Mouse (Mus musculus) A20 (cell line): ENCODE results near the gene Ptch2.

Source experiments
- DNase-seq: peaks from one replicate; pipeline ENCODE4 v3.0.0-alpha.2; 2011; ENCODE audit warnings: low read depth, low spot score

Gene Ptch2

GRCm38 (mm10) chr4:117127991-117128686 is 32.3 kb downstream of the Ptch2 start:
- no peak for DNase-seq

- no peak for DNase-seq
These were observed 34.9 kb downstream of the Ptch2 start for GRCm38 (mm10) chr4:117130790-117131189.

- DNase-seq, result no peak
These were observed 35.3 kb downstream of the Ptch2 start for GRCm38 (mm10) chr4:117131198-117131597.

DNA sequence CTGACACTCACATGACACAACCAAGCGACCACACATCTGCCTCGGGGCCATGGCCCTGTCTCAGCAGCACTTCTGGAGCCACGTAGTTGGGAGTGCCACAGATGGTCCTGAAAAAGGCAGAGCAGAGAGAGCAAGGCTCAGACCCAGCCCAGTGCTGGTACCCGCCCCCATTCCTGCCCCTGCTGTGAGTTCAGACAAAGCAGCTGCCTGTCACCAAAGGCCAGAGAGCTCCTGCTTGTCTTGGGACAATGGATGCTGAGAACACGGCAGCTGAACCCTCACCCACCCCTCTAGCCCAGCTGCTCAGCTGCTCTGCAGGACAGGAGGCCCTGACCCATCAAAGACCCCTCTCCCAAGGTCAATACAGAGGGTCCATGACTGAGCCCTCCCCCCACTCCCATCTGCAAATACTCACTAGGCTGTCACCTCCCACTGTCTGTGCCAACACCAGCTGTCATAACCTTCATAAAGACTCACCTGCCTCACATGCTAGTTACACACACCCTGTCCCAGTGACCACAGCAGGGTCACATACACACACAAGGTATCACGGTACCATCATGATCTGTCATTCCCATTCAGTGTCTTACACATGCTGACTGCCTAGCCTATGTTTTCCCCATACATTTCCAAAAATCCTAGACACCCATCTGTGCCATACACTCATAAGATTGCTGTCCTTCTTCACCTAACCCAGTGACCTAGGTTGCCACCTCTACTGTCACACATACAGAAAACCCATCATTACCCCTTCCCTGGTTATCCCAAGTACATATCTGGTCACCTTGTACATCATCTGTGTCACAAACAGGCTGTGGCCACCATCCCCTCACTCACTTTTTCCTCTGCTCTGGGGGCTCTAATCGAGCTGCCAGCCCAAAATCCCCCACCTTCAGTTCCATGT is 36.3 kb downstream of the Ptch2 start:
- DNase-seq, result no peak

DNA sequence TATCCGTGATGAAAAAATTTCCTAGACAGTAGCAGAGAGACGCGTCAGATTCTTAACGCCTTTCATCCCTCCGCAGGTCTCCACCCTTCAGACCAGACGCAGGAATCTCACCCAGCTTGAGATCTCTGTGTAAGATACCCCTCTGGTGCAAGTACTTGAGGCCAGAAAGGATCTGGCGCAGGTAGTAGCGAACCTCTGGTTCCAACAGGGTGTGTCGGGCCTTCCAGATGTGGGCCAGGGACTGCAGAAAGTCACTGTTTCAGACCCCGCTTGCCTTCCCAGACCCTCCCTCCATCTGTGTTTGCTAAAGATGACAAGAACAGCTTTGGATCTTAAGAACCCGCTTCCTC is 36.9 kb downstream of the Ptch2 start:
- no peak for DNase-seq

DNA sequence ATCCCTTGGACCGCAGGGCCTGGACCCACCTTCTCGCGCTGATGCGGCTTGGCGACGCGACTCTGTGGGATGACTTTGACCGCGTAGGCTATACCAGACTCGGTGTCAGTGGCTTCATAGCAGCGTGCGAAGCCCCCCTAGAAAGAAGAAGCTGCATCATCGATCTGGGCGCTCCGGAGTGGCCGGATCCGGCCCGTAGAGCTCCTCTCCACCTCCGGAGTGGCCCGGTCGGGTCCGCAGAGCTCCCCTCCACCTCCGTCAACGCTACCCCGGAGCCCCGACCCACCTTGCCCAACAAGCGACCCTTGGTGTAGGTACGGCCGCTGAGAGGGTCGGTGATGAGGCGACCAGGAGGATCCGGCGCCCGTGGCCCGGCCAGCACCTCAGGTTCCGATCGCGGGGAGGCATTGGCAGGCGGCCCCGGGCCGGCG is 37.5 kb downstream of the Ptch2 start:
- no peak for DNase-seq

GRCm38 (mm10) chr4:117133817-117134600 is 38.1 kb downstream of the Ptch2 start, which contains the start of gene Plk3:
Gene Plk3, minus strand, starts transcription at chr4:117133963.
- peak; percentile 98 for DNase-seq

DNA sequence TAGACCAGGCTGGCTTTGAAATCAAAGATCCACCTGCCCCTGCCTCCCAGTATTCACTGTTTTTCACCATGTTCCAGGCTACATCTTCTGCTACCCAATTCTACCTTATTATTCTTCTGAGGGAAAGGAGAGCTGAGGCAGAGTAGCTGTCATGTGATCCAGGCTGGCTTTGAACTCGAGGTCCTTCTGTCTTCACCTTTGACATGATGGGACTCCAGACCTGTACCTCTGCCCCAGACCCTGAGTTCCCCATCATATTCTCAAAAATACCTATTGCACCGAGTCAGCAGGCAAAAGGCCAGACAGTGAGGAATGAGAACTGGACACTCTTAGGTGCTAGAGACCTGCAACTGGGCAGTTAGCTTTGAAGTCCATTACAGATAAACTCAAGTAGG is 38.7 kb downstream of the Ptch2 start:
- no peak for DNase-seq

DNA sequence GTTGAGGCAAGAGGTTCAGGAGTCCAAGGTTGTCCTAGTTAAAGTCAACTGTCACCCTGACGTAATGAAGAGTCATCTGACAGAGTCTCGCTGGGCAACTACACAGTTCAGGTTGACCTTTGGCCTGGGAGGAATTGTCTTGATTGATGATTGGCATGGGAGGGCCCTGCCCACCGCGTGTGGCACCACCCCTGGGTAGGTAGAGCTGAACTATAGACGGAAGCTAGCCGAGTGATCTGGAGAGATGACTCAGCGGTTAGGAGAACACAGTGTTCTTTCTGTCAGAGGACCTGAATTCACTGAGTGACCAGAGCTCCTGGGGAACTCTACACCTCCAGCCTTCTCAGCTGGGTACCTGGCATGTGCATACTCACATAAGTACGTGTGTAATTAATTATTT is 40.2 kb downstream of the Ptch2 start:
- DNase-seq, result no peak

DNA sequence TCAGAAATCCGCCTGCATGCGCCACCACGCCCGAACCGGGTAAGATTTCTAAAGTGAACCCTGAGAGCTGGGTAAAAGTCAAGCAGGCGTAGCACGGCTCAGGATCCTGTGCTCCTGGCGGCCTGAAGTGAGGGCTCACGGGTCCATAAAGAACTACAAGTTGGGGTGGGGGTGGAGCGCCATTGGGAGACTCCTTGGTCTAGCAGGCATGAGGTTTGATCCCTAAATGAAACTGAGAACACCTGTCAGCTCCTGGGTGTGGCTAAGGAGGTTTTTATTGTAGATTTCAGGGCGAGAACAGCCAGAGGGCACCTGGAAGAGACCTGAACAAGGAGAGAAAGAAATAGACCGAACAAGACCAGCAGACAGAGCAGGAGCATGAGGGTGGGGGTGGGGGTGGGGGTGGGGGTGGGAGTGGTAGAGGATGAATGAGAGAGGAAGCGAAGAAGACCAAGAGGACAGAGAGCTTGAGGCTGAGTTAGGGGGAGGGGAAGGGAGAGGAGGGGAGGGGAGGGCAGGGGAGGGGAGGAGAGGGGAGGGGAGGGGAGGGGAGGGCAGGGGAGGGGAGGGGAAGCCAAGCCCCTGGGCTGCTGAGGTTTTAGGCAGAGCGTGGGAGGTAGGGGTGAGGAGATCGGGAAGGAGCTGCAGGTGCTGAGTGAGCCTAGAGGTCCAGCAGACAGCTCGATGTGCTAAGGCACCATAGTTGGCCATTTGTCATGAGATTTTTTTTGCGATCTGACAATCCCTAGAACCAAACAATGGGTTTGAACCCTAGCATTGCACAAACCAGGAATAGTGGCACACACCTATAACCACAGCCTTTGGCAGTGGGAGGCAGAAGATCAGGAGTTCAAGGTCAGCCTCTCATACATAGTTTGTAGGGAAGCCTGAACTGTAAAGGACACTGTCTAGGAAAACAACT is 42.7 kb downstream of the Ptch2 start:
- no peak for DNase-seq

DNA sequence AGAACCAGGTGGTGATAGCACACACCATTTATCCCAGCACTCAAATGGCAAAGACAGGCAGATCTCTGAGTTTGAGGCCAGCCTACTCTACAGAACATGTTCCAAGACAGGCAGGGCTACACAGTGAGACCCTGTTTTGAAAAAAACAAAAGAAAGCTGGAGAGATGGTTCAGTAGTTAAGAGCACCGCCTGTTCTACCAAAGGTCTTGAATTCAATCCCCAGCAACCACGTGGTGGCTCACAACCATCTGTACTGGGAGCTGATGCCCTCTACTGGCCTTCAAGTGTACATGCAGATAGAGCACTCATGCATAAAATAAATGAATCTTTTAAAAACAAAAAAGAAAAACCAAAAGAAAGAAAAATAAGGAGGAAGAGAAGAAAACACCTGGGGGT is 43.3 kb downstream of the Ptch2 start:
- DNase-seq, result peak; percentile 80

DNA sequence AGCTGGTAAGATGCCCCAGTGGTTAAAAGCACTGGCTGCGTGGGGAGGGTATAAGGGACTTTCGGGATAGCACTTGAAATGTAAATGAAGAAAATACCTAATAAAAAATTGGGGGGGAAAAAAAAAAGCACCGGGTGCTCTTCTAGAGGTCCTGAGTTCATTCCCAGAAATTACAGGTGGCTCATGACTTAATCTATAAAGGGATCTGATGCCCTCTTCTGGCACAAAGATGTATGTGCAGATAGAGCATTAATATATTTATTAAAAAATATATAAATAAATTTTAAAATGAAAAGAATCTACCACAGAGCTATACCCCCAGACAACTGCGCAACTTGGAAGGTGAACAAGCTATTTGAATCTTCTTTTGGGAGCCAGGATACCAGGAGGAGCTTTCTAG is 44.7 kb downstream of the Ptch2 start:
- DNase-seq, result no peak

GRCm38 (mm10) chr4:117143023-117143422 is 47.1 kb downstream of the Ptch2 start:
- DNase-seq, result no peak

DNA sequence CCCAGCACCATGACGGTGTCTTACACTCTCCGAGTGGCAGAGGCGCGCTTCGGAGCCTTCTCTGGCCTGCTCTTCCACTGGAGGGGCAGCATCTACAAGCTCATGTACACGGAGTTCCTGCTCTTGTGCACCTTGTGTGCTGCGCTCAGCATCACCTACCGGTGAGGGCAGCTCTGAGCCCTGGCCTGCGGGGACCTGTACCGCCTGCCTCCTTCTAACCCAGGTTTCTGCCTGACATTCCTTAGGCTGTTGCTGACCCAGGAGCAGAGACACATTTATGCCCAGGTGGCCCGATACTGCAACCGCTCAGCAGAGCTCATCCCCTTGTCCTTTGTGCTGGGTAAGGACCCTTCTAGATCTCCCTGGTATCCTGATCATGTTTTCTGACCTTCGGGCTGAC is 49.4 kb downstream of the Ptch2 start:
- DNase-seq, result no peak

DNA sequence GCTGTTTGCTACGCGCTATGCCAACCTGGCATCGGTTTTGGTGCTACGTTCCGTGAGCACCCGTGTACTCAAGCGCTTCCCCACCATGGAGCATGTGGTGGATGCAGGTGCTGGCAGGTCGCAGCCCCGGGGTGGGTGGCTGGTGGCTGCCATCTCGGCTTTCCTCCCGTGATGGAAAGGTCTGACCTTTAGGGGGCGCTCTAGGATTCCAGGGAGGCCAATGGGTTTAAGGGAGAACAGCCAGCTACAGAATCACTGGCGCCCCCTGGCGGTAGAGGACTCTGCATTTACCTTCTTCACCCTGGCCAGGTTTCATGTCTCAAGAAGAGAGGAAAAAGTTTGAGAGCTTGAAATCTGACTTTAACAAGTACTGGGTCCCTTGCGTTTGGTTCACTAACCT is 50.3 kb downstream of the Ptch2 start:
- peak; percentile 92 for DNase-seq

- no peak for DNase-seq
These were observed 52.3 kb downstream of the Ptch2 start for GRCm38 (mm10) chr4:117148047-117148713.

DNA sequence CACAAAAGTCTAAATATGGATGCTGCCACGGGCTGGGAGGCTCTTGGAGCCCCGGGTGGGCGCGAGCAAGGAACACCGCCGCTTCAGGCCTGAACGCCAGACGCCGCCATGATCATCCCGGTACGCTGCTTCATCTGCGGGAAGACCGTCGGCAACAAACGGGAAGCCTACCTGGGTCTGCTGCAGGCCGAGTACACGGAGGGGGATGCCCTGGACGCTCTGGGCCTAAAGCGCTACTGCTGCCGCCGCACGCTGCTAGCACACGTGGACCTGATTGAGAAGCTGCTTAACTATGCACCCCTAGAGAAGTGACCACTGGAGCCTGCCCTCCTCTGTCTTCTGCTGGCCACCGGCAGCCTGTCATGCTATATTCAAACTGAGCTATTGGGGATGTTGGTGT is 52.9 kb downstream of the Ptch2 start:
- DNase-seq, result no peak

- no peak for DNase-seq
These were observed 53.7 kb downstream of the Ptch2 start for GRCm38 (mm10) chr4:117149291-117150211.

DNA sequence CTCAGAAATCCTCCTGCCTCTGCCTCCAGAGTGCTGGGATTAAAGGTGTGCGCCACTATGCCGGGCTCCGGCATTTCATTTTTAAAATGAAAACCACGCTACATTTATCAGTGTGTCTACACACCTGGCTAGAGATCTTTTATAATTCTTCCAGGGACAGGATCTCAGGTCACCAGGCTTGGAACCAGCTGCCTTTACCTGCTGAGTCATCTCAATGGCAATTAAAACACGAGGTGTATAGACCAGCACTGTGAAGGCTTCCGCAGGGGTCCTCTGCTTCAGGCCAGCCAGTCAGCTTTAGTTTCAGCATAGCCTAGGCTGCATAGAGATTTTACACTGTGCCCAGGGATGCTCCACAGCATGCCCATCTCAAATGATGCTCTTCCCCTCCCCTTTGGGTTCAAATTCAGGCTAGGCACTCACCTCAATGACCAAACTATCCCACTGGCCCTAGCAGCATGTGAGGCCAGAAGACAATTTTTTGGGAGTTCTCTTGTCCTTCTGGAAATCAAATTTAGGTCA is 54.4 kb downstream of the Ptch2 start:
- DNase-seq, result no peak
